Mouse (Mus musculus): Measurements from ENCODE around the gene Ncoa7. TPM values are rescaled to one million over a fixed set of nuclear protein-coding genes. Genes with fewer than 3 reads are reported as not detected.

Gene Ncoa7
- total RNA-seq (2021), result 10 to 100 TPM; 11.5 to 15.0 TPM
- long read RNA-seq, experiment 1, partial matches to known transcripts, result 1 of 5 reads
- long read RNA-seq, experiment 1, other reads (novel, unspliced or antisense), result 1 of 5 reads
- long read RNA-seq, experiment 2, full-length matches to known transcripts, result 3 of 5 reads
- long read RNA-seq, experiment 2, partial matches to known transcripts, result 1 of 5 reads
- long read RNA-seq, experiment 2, other reads (novel, unspliced or antisense), result 1 of 5 reads

DNA sequence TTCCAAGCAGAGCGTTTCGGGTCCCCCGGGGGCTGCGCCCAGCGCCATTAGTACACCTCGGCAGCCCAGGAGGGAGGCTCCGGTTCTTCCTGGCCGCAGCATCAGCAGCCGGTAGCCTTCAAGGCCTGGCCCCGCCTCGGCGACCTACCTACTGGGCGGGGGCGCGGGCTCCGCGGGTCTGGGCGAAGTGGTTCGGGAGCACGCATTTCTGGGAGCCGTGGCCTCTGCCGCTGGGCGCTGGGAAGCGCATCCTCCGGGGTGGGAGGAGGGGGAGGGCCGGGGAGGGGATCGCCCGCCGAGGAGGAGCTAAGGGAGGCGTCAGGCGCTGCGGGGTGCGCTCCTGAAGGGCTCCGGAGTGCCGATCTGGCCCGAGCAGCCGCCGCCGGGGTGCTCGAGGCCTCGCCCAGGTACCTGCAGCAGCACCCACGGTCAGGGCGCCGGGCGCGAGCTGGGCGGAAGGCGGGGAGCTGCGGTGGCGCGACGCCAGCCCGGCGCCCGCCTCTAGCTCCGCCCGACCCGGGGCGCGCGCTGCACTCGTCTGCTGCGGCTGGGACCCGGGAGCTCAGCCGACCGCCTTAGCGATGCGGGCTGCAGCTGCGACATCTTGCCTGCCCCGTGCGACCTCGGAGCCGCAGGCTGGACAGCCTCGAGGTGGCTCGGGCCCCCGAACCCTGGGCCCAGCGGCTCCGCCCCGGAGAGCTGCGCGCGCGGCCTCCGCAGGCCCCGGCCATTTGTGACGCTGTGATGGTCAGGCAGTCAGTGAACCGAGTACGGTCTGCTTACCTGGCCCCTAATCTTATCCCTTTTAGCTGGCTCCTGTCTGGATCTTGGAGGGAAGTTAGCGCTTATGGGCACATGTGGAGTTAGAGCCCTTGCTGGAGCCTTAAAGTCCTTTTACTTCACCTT is at the start of gene Ncoa7:
TSS of gene Ncoa7 (minus strand) at position 646 of the 906 bp plus-strand sequence.
- DNase-seq (ENCODE audit: low spot score in 2 of 2), result peak; percentile 64 to 78

DNA sequence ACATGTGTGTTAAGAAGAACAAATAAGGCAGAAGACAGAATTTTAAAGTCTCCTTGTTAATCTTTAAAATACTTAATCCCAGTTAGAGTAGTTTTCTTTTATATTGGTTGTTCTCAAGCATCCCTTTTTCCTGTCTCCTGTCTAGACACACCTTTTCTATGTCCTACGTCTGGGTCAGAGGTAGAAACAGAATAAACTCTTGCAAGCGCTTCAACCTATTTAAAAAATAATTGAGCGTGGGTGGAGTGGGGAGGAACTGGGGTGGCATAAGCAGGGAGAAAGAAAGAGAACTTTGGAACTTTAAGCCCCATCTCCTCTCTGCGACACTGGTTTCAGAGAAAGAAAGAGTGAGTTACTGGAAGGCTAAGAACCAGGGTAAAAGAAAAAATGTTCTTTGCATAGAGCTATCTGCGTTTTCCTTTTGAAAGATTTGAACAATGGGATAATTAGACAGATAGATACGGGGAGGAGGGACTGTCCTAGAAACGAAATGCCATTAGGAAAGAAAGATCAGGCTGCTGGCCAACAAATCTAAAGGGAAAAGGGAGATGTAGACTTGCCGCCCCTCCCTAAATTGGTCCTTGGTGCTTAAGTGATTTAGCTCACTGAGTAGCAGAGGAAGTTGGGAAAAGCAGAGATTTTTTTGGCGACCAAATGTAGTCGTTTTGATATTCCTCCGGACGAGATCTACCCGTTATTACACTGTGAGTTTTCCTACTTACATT is 42.1 kb upstream of the Ncoa7 start:
- no peak for DNase-seq (ENCODE audit: low spot score in 2 of 2)

GRCm38 (mm10) chr10:30844191-30845010 is 41.3 kb upstream of the Ncoa7 start:
- DNase-seq (ENCODE audit: low spot score in 2 of 2), result peak in 1 of 2 experiments; percentile 20

- peak in 1 of 2 experiments; percentile 11 for DNase-seq (ENCODE audit: low spot score in 2 of 2)
Observed at GRCm38 (mm10) chr10:30843438-30844190, 40.5 kb upstream of the Ncoa7 start.

DNA sequence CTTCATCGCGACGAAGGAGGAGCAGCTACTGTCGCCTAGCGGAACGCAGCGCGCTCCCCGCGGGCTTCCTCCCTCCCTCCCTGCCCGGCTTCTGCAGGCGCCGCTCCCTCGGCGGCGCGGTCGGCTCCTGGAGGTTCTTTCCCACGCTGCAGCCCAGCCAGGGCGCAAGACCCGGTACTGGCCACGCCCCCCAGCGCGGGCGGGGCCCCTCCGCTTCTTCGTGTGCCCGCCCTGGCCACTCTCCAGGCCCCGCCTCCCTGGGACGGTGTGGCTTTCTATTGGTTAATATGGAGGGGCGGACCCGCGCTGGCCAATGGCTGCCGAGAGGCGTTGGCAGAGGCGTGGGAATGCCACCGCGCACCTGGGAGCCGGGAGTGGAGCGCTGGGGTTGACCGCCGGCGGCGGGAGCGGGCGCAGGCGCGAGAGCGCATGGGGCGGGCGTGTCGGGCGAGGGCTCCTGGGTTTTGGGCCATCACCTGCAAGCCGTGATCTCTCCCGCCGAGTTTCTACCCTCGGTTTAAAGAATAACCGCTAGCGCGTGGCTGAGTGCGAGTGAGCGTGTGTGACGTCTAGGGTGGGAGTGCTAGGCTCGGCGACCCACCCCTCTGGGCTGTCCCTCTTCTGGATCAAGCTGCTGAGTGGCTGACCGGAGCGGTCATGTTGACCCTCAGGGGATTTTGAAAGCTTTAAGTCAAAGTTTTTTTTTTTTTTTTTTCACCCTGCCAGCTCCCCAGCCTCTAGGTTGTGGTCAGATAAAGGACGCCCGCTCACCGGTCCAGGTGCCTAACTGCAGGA is 39.7 kb upstream of the Ncoa7 start, which contains the start of gene Hey2:
TSS of gene Hey2 (minus strand) at position 159 of the 795 bp plus-strand sequence.
- peak; percentile 93 to 94 for DNase-seq (ENCODE audit: low spot score in 2 of 2)

- no peak for DNase-seq (ENCODE audit: low spot score in 2 of 2)
Observed at GRCm38 (mm10) chr10:30842228-30842627, 39.1 kb upstream of the Ncoa7 start.

- no peak for DNase-seq (ENCODE audit: low spot score in 2 of 2)
Observed at GRCm38 (mm10) chr10:30840824-30841223, 37.7 kb upstream of the Ncoa7 start.

DNA sequence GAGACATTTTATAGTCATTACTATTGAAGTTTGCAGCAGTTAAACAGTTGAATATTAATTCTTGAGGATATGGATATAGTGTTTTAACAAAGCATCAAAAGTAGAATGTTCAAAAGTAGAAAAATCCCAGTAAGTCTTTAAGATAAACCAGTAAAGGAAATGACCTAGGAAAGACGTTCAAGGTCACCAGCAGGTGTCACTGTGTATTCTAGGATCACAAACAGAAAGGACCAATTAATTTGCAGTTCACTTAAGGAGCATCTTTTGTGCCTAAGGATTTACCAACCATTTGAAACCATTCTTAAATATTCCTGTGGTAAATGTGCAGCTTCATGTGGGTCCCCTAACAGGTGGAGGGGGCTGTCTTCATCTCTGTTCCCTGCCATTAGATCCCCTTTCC is 35.1 kb upstream of the Ncoa7 start:
- no peak for DNase-seq (ENCODE audit: low spot score in 2 of 2)

DNA sequence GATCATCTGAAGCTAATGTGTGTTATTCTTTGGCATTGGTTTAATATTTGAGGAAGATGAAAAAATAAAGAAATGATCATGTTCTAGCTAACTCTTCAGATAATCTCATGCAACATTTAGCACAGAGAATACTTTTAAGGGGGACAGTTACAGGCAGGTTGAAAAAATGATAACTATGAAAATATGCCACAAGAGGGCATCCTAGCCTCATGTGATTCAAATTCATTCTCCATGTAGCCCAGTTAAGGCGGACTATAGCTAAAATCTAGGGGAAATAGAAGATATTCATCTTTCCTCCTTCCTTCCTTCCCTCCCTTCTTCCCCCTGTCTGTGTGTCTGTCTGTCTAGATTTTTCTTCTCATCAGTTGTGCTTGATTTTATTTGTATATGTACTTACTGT is 21.9 kb upstream of the Ncoa7 start:
- DNase-seq (ENCODE audit: low spot score in 2 of 2), result no peak

DNA sequence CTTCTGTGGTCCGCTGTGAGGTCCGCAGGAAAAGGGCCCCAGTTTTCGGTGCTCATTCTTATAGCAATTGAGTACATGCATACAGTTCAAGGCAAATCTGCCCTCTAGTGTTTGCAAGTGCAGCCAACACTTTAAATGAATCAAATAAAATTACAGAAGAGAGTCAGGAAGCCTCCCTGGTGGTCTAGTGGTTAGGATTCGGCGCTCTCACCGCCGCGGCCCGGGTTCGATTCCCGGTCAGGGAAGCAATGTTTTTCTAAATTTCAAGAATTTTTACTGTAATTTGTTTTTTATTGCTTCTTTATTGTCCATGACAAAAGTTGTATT is 7.8 kb upstream of the Ncoa7 start:
- DNase-seq (ENCODE audit: low spot score in 2 of 2), result peak; percentile 29 to 63

DNA sequence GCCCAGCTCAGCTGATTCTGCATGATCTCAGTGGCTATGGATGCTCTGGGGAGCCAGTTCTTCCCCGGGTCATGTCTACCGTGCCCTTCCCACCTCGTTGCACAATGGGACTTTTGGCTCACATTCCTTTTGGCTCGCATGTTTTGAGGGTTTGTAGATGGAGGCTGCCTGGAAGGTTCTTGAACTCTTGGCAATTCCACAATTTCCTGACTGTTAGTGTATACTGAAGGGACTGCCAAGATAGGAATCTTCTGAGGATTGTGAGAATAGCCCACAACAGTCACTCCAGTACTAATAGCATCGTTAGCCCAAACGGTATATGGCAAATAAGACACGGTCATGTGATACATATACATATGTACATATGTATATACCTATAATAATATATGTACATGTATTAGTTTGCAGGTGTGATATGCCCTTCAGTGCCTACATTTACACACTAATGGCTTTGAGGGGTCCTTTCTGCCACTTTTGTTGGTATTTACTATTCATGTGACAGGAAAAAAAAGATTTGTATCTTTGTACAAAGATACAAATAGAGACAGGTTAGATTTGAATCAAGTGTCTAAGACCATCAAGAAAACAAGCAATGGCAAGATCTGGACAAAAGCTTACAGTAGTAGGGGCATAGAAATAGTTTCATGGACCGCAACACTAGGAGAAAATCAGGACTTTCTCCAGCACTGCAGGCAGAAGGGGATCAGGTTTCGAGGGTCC is 7.3 kb upstream of the Ncoa7 start:
- no peak for DNase-seq (ENCODE audit: low spot score in 2 of 2)

- no peak for DNase-seq (ENCODE audit: low spot score in 2 of 2)
Observed at GRCm38 (mm10) chr10:30803587-30804253, 594 bp upstream of the Ncoa7 start.

GRCm38 (mm10) chr10:30802033-30802432 is 1.1 kb downstream of the Ncoa7 start:
- DNase-seq (ENCODE audit: low spot score in 2 of 2), result no peak

DNA sequence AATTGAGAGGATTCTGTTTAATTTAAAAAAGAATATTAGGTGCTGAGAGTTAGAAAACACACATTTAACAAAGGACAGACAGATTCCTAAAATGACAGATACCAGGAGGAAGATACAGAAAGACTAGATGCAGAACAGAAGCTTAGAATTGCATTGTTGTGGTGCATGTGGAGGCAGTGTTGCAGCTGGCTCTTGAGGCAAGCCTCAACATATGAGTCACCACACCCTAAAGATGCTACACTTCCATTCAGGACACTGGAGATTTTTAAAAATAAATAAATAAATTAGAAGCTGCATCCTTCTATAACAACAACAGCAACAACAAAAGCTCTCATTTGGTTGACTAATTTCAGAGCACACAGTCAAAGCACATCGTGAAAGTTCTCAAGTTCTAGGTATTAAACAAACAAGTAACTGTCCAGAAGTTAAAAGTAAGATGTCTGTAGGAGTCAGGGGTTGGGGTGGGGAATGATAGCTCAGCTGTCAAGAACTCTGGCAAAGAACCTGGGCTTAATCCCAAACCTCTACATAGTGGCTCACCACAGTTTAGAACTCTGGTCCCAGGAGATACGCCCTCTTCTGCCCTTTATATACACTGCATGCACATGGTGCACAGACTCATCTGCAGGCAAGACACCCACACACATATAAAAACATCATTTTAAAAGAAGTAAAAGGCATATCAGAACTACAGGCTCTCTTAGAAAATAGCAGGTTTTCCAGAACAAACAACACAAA is 3.2 kb downstream of the Ncoa7 start:
- no peak for DNase-seq (ENCODE audit: low spot score in 2 of 2)

GRCm38 (mm10) chr10:30796469-30797261 is 6.5 kb downstream of the Ncoa7 start:
- DNase-seq (ENCODE audit: low spot score in 2 of 2), result no peak

DNA sequence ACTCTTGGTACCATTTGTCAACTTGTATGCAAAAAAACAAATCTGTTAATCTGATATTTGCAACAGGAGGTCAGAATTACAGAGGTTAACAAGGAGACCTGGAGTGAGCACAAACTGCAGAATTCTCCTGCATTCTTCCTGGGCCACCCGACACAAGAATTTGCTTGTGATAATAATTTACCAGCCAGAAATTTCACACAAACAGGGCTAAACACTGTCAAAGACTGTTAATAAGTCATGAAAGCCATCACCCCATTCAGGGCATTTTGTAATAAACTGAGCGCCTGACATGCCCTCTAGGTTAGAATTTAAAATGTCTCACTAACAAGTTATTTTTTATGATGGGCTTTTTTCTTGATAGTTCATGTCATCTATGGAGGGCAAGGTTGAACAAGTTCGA is 12.1 kb downstream of the Ncoa7 start:
- no peak for DNase-seq (ENCODE audit: low spot score in 2 of 2)

- DNase-seq (ENCODE audit: low spot score in 2 of 2), result no peak
Observed at GRCm38 (mm10) chr10:30789521-30789920, 13.6 kb downstream of the Ncoa7 start.

All from gastrocnemius, postnatal 4 days (tissue).